Comparison of ENCODE assay signal across 11 mouse cellular contexts in genomic region chr13:40708913-40709312, GRCm38 (mm10). TPM values are rescaled to one million over a fixed set of nuclear protein-coding genes. Genes with fewer than 3 reads are reported as not detected.
DNase-seq lines count a peak whose midpoint lies in the region; ATAC-seq lines count a peak whose summit lies in the region.
"Had no signal": no experiment of that assay in that cellular context is flagged by ENCODE, and none has a peak within 500 bp of the region (broad histone marks: within the 10 kb centered on the region; RNA-seq: fewer than 3 reads in every experiment).

No protein-coding gene starts in this region.

- H3K4me1 ChIP-seq in heart, embryonic 10.5 days: peaks cover 17% of the 10 kb centered on the region; the same call in 1 of the 2 replicates
- peaks cover 51% of the 10 kb centered on the region for H3K4me1 ChIP-seq in embryonic facial prominence, embryonic 13.5 days
- H3K4me1 ChIP-seq in hindbrain, embryonic 16.5 days (ENCODE audit: control insufficient read depth, insufficient read depth, low read depth, low read length): peaks cover 7% of the 10 kb centered on the region
- H3K4me1 ChIP-seq in neural tube, embryonic 11.5 days (ENCODE audit: control insufficient read depth, insufficient read depth, low read length): peaks cover 5% of the 10 kb centered on the region; the same call in 1 of the 2 replicates

- peaks cover 96% of the 10 kb centered on the region for H3K27me3 ChIP-seq in heart, embryonic 10.5 days (ENCODE audit: insufficient read depth, poor library complexity, severe bottlenecking)
- peaks cover 83% of the 10 kb centered on the region for H3K27me3 ChIP-seq in embryonic facial prominence, embryonic 13.5 days
- H3K27me3 ChIP-seq in hindbrain, embryonic 16.5 days (replicated peaks; ENCODE audit: control insufficient read depth, insufficient read depth, low read length): peaks cover 62% of the 10 kb centered on the region
- H3K27me3 ChIP-seq in neural tube, embryonic 11.5 days (ENCODE audit: control insufficient read depth, insufficient read depth, low read length): peaks cover 94% of the 10 kb centered on the region

- WGBS in heart, embryonic 10.5 days: under 1% methylated on average over 26 of the region's 26 CpGs
- under 1% methylated on average over 26 of the region's 26 CpGs for WGBS in embryonic facial prominence, embryonic 13.5 days
- WGBS in hindbrain, embryonic 16.5 days: under 1% methylated on average over 26 of the region's 26 CpGs
- WGBS in neural tube, embryonic 11.5 days: under 1% methylated on average over 26 of the region's 26 CpGs

- no peaks in the 10 kb centered on the region for H3K36me3 ChIP-seq in heart, embryonic 10.5 days
- no peaks in the 10 kb centered on the region for H3K36me3 ChIP-seq in embryonic facial prominence, embryonic 13.5 days
- H3K36me3 ChIP-seq in hindbrain, embryonic 16.5 days (ENCODE audit: control insufficient read depth, insufficient read depth, low read length): no peaks in the 10 kb centered on the region
- no peaks in the 10 kb centered on the region for H3K36me3 ChIP-seq in neural tube, embryonic 11.5 days (ENCODE audit: control insufficient read depth, insufficient read depth, low read length)

- ATAC-seq in embryonic facial prominence, embryonic 13.5 days (ENCODE audit: insufficient number of reproducible peaks, insufficient read depth, low FRiP score, low TSS enrichment, low read depth): no peak
- peak; percentile 61 for ATAC-seq in hindbrain, embryonic 16.5 days
- no peak for ATAC-seq in neural tube, embryonic 11.5 days (ENCODE audit: insufficient read depth, low FRiP score, low TSS enrichment)
- no peak for ATAC-seq in megakaryocyte, adult 5-6 weeks (ENCODE audit: poor library complexity, severe bottlenecking)
- ATAC-seq: intestine, postnatal 0 days had no signal

- peak overlapping the region; percentile 61 for H3K4me2 ChIP-seq in embryonic facial prominence, embryonic 13.5 days
- peak overlapping the region; percentile 38 for H3K4me2 ChIP-seq in hindbrain, embryonic 16.5 days (ENCODE audit: low read length)
- peak overlapping the region; percentile 29; the same call in 1 of the 2 replicates for H3K4me2 ChIP-seq in neural tube, embryonic 11.5 days (ENCODE audit: low read depth)

- peak overlapping the region; percentile 24; the same call in 1 of the 2 replicates for H3K4me3 ChIP-seq in heart, embryonic 10.5 days
- peak overlapping the region; percentile 26 for H3K4me3 ChIP-seq in embryonic facial prominence, embryonic 13.5 days
- peak overlapping the region; percentile 11; the same call in 1 of the 2 replicates for H3K4me3 ChIP-seq in hindbrain, embryonic 16.5 days (ENCODE audit: low read length)
- no peak overlapping the region for H3K4me3 ChIP-seq in neural tube, embryonic 11.5 days (ENCODE audit: low read depth, low read length)
- H3K4me3 ChIP-seq: left cerebral cortex, adult 2 months had no signal

- H3K9ac ChIP-seq in embryonic facial prominence, embryonic 13.5 days: peak overlapping the region; percentile 27; the same call in 1 of the 2 replicates
- H3K9ac ChIP-seq in hindbrain, embryonic 16.5 days (ENCODE audit: low read depth, low read length): no peak overlapping the region
- no peak overlapping the region for H3K9ac ChIP-seq in neural tube, embryonic 11.5 days (ENCODE audit: low read length)

- no peak overlapping the region for H3K27ac ChIP-seq in heart, embryonic 10.5 days
- H3K27ac ChIP-seq in embryonic facial prominence, embryonic 13.5 days: no peak overlapping the region
- no peak overlapping the region for H3K27ac ChIP-seq in hindbrain, embryonic 16.5 days (ENCODE audit: low read depth, low read length)
- H3K27ac ChIP-seq in neural tube, embryonic 11.5 days (ENCODE audit: low read depth, low read length): peak overlapping the region; percentile 36; the same call in 1 of the 2 replicates
- H3K27ac ChIP-seq: left cerebral cortex, adult 2 months had no signal

- DNase-seq in heart, embryonic 10.5 days (ENCODE audit: low spot score): peak; percentile 66
- DNase-seq in heart, adult 8-10 months (ENCODE audit: low spot score): no peak
- peak; percentile 68 for DNase-seq in neural tube, embryonic 11.5 days (ENCODE audit: low spot score)
- no peak for DNase-seq in spleen, adult 18-20 months
- DNase-seq in urinary bladder, adult 2 months (ENCODE audit: low spot score): no peak
- DNase-seq: lung, postnatal 4 days had no signal

- no peaks in the 10 kb centered on the region for H3K9me3 ChIP-seq in heart, embryonic 10.5 days
- H3K9me3 ChIP-seq in embryonic facial prominence, embryonic 13.5 days: no peaks in the 10 kb centered on the region
- no peaks in the 10 kb centered on the region for H3K9me3 ChIP-seq in hindbrain, embryonic 16.5 days (ENCODE audit: control insufficient read depth, low read length)
- no peaks in the 10 kb centered on the region for H3K9me3 ChIP-seq in neural tube, embryonic 11.5 days (ENCODE audit: control insufficient read depth, low read length)

RNA-seq across cellular contexts. Expression of gene Tfap2a, which starts 29.3 kb away (rescaled TPM):
- 1.0 and 1.6 TPM in 2 replicates for polyA plus RNA-seq in heart, embryonic 10.5 days (2016; fragmentation: Nextera tagmentation; extraction: Ambion mirVana)
- total RNA-seq in heart, adult 8-10 months (2022): under 1 TPM in 3 of 4 experiments, not detected in 1; 0.09 to 0.19 (median 0.16) TPM
- 17.5 and 20.5 TPM in 2 replicates for polyA plus RNA-seq in embryonic facial prominence, embryonic 13.5 days (2015; fragmentation: Nextera tagmentation; extraction: Ambion mirVana)
- 8.4 and 9.0 TPM in 2 replicates for polyA plus RNA-seq in hindbrain, embryonic 16.5 days (2015; fragmentation: Nextera tagmentation; extraction: Ambion mirVana)
- polyA plus RNA-seq in neural tube, embryonic 11.5 days (2014; fragmentation: Nextera tagmentation; extraction: Ambion mirVana): 12.9 and 13.7 TPM in 2 replicates
- 0.36 TPM in 1 of 2 replicates, not detected in the other for total RNA-seq in megakaryocyte, adult 5-6 weeks (2015)
- total RNA-seq in megakaryocyte, adult 5-6 weeks (2017): 0.07 TPM in 1 of 2 replicates, not detected in the other
- 0.74 and 0.84 TPM in 2 replicates for polyA plus RNA-seq in urinary bladder, adult 2 months (2012; rRNA removed)

Comparison
In these comparisons a context has a peak if more than half of its experiments do, and no peak if none do; other contexts are left out.
1. DNase-seq: peak in heart, embryonic 10.5 days (single experiment) and neural tube, embryonic 11.5 days (single experiment); none in heart, adult 8-10 months (single experiment), spleen, adult 18-20 months (0 of 2) and urinary bladder, adult 2 months (single experiment).
2. Peak in every context shown above with its lines, with median percentiles within 50 percentile points of each other: H3K4me2 ChIP-seq.